8 mouse cellular contexts compared by ENCODE assay signal in genomic region chr11:115172825-115173287, GRCm38 (mm10). TPM values are rescaled to one million over a fixed set of nuclear protein-coding genes. Genes with fewer than 3 reads are reported as not detected.
DNase-seq lines count a peak whose midpoint lies in the region; ATAC-seq and TF ChIP-seq lines count a peak whose summit lies in the region.
"Had no signal": no experiment of that assay in that cellular context is flagged by ENCODE, and none has a peak within 500 bp of the region (broad histone marks: within the 10 kb centered on the region; RNA-seq: fewer than 3 reads in every experiment).

No protein-coding gene starts in this region.

- peak; percentile 71 for DNase-seq in NIH3T3 (ENCODE audit: low read depth)
- DNase-seq in heart, postnatal 0 days (ENCODE audit: low spot score): peak; percentile 46
- peak; percentile 82 for DNase-seq in kidney, postnatal 14 days
- DNase-seq in layer of hippocampus, adult 11-12 months (ENCODE audit: low spot score): no peak
- no peak for DNase-seq in cerebellum, adult 11-12 months

- 32% methylated on average over 4 of the region's 4 CpGs for WGBS in heart, postnatal 0 days
- WGBS in midbrain, embryonic 16.5 days: 25% methylated on average over 4 of the region's 4 CpGs

- no peak overlapping the region for H3K27ac ChIP-seq in heart, postnatal 0 days (ENCODE audit: low read depth)
- H3K27ac ChIP-seq in midbrain, embryonic 16.5 days (ENCODE audit: low read length): no peak overlapping the region

- peaks cover 84% of the 10 kb centered on the region for H3K4me1 ChIP-seq in E14TG2a.4 (replicated peaks; ENCODE audit: low read depth, low read length)
- H3K4me1 ChIP-seq in heart, postnatal 0 days (ENCODE audit: control insufficient read depth, insufficient read depth): peaks cover 16% of the 10 kb centered on the region
- peaks cover 10% of the 10 kb centered on the region; the same call in 1 of the 2 replicates for H3K4me1 ChIP-seq in midbrain, embryonic 16.5 days (ENCODE audit: control insufficient read depth, insufficient read depth, low read length)

- TF ChIP-seq EP300 in heart, postnatal 0 days (IDR thresholded peaks at IDR 0.05; ENCODE audit: low read depth): no peak

- peaks cover 47% of the 10 kb centered on the region for H3K36me3 ChIP-seq in E14TG2a.4 (ENCODE audit: insufficient read depth, low read length)
- H3K36me3 ChIP-seq in heart, postnatal 0 days (replicated peaks; ENCODE audit: control insufficient read depth, insufficient read depth, low read length): no peaks in the 10 kb centered on the region
- H3K36me3 ChIP-seq in midbrain, embryonic 16.5 days (ENCODE audit: control insufficient read depth, insufficient read depth, low read length): no peaks in the 10 kb centered on the region

- no peak overlapping the region for H3K9ac ChIP-seq in heart, postnatal 0 days (replicated peaks; ENCODE audit: low read depth, low read length)
- H3K9ac ChIP-seq in midbrain, embryonic 16.5 days (ENCODE audit: low read depth, low read length): no peak overlapping the region

- no peaks in the 10 kb centered on the region for H3K27me3 ChIP-seq in E14TG2a.4 (ENCODE audit: insufficient read depth, low read length)
- 0 out of 2 replicates have a peak, but pooled peaks cover 5% of the 10 kb centered on the region for H3K27me3 ChIP-seq in heart, postnatal 0 days (ENCODE audit: control insufficient read depth, insufficient read depth, low read length)
- H3K27me3 ChIP-seq in midbrain, embryonic 16.5 days (ENCODE audit: control insufficient read depth, insufficient read depth, low read depth, low read length): no peaks in the 10 kb centered on the region

- no peaks in the 10 kb centered on the region for H3K9me3 ChIP-seq in E14TG2a.4 (ENCODE audit: low read length)
- no peaks in the 10 kb centered on the region for H3K9me3 ChIP-seq in heart, postnatal 0 days (replicated peaks; ENCODE audit: control insufficient read depth, low read length)
- H3K9me3 ChIP-seq in midbrain, embryonic 16.5 days (replicated peaks; ENCODE audit: control insufficient read depth, low read length, poor library complexity, severe bottlenecking): no peaks in the 10 kb centered on the region

- H3K4me2 ChIP-seq in heart, postnatal 0 days (ENCODE audit: low read depth, low read length): no peak overlapping the region
- H3K4me2 ChIP-seq in midbrain, embryonic 16.5 days (ENCODE audit: low read length): no peak overlapping the region

- H3K4me3 ChIP-seq in E14TG2a.4 (replicated peaks; ENCODE audit: low read length): peak overlapping the region; percentile 45; the same call in 1 of the 2 replicates
- H3K4me3 ChIP-seq in heart, postnatal 0 days (ENCODE audit: low read depth, low read length): no peak overlapping the region
- no peak overlapping the region for H3K4me3 ChIP-seq in midbrain, embryonic 16.5 days (ENCODE audit: low read depth, low read length)
- H3K4me3 ChIP-seq: erythroblast, embryonic 14.5 days had no signal

- peak; percentile 84 for ATAC-seq in heart, postnatal 0 days (ENCODE audit: insufficient read depth, low read depth)
- 0 out of 2 replicates have a peak, but pooled peaks have one; percentile 28 for ATAC-seq in midbrain, embryonic 16.5 days

- TF ChIP-seq CTCF in E14TG2a.4 (conservative IDR thresholded peaks at IDR 0.05; ENCODE audit: low read length): no peak
- TF ChIP-seq CTCF in heart, postnatal 0 days (IDR thresholded peaks at IDR 0.05; ENCODE audit: low read depth): no peak

RNA-seq across cellular contexts. Expression of gene Slc9a3r1, which starts 9.7 kb away (rescaled TPM):
- total RNA-seq in heart, postnatal 0 days (2014; rRNA removed; ENCODE audit: low replicate concordance): 11.3 and 13.6 TPM in 2 replicates
- 12.3 and 14.2 TPM in 2 replicates for polyA plus RNA-seq in heart, postnatal 0 days (2015; fragmentation: Nextera tagmentation; extraction: Ambion mirVana)
- 47.5 and 57.5 TPM in 2 replicates for polyA plus RNA-seq in midbrain, embryonic 16.5 days (2015; fragmentation: Nextera tagmentation; extraction: Ambion mirVana)

RNA-seq across cellular contexts. Expression of gene Tmem104, which starts 14.4 kb away (rescaled TPM):
- 4.1 and 9.0 TPM in 2 replicates for total RNA-seq in heart, postnatal 0 days (2014; rRNA removed; ENCODE audit: low replicate concordance)
- polyA plus RNA-seq in heart, postnatal 0 days (2015; fragmentation: Nextera tagmentation; extraction: Ambion mirVana): 6.0 and 6.4 TPM in 2 replicates
- polyA plus RNA-seq in midbrain, embryonic 16.5 days (2015; fragmentation: Nextera tagmentation; extraction: Ambion mirVana): 12.5 and 14.9 TPM in 2 replicates

RNA-seq across cellular contexts. Expression of gene Nat9, which starts 14.8 kb away (rescaled TPM):
- total RNA-seq in heart, postnatal 0 days (2014; rRNA removed; ENCODE audit: low replicate concordance): 7.7 and 8.0 TPM in 2 replicates
- polyA plus RNA-seq in heart, postnatal 0 days (2015; fragmentation: Nextera tagmentation; extraction: Ambion mirVana): 21.1 and 21.6 TPM in 2 replicates
- 23.2 and 23.9 TPM in 2 replicates for polyA plus RNA-seq in midbrain, embryonic 16.5 days (2015; fragmentation: Nextera tagmentation; extraction: Ambion mirVana)

RNA-seq across cellular contexts. Expression of gene Cd300lf, which starts 39.1 kb away (rescaled TPM):
- 0.15 and 3.3 TPM in 2 replicates for total RNA-seq in heart, postnatal 0 days (2014; rRNA removed; ENCODE audit: low replicate concordance)
- 0.63 and 0.96 TPM in 2 replicates for polyA plus RNA-seq in heart, postnatal 0 days (2015; fragmentation: Nextera tagmentation; extraction: Ambion mirVana)
- polyA plus RNA-seq in midbrain, embryonic 16.5 days (2015; fragmentation: Nextera tagmentation; extraction: Ambion mirVana): 0.34 TPM in 1 of 2 replicates, not detected in the other
- polyA plus RNA-seq: erythroblast, embryonic 14.5 days had no signal

Comparison
In these comparisons a context has a peak if more than half of its experiments do, and no peak if none do; other contexts are left out.
1. DNase-seq: peak in NIH3T3 (single experiment), heart, postnatal 0 days (single experiment) and kidney, postnatal 14 days (single experiment); none in layer of hippocampus, adult 11-12 months (single experiment) and cerebellum, adult 11-12 months (single experiment).